Mouse (Mus musculus): ENCODE measurements around the gene Mcoln1. TPM values are rescaled to one million over a fixed set of nuclear protein-coding genes. Genes with fewer than 3 reads are reported as not detected.

Gene Mcoln1
- total RNA-seq, 1 experiment: 48.6 TPM

- TF ChIP-seq MAFK (IDR thresholded peaks at IDR 0.05; ENCODE audit: insufficient read depth, low read depth, low read length): no peak
- no peak for TF ChIP-seq CHD2 (IDR thresholded peaks at IDR 0.05; ENCODE audit: low read depth, low read length)
- TF ChIP-seq ZC3H11A (IDR thresholded peaks at IDR 0.05; ENCODE audit: borderline replicate concordance, low read depth, low read length): no peak
- no peak for TF ChIP-seq HCFC1 (IDR thresholded peaks at IDR 0.05; ENCODE audit: borderline replicate concordance, insufficient read depth, low read length)
- TF ChIP-seq ZNF384 (IDR thresholded peaks at IDR 0.05; ENCODE audit: low read depth, low read length): no peak
- no peak for DNase-seq (ENCODE audit: low read depth, low spot score)
- Histone ChIP-seq H3K9ac (ENCODE audit: insufficient read depth, low read depth, low read length, poor library complexity, severe bottlenecking) (no peak overlapping the region), H3K27ac (ENCODE audit: insufficient read depth, low read depth, low read length, poor library complexity, severe bottlenecking) (no peak overlapping the region), H3K9me3 (ENCODE audit: control insufficient read depth, insufficient read depth, low read depth, low read length) (no peaks in the 10 kb centered on the region), H3K4me3 (ENCODE audit: insufficient read depth in 1 of 2, low read depth in 1 of 2, low read length in 2 of 2, poor library complexity in 1 of 2, severe bottlenecking in 1 of 2) (peak overlapping the region; percentile 80 to 98; a peak in 3 of 4 replicates), H3K36me3 (ENCODE audit: control insufficient read depth, insufficient read depth, low read length, poor library complexity, severe bottlenecking) (no peaks in the 10 kb centered on the region), H3K4me1 (ENCODE audit: control insufficient read depth in 2 of 2, insufficient read depth in 2 of 2, low read length in 2 of 2, poor library complexity in 1 of 2) (peaks cover 6 to 7% of the 10 kb centered on the region in 2 experiments; a peak in 3 of 4 replicates)
- in situ Hi-C loops (cut with MboI; ENCODE audit: low sequenced_read_pairs in 2 of 2, unreplicated experiment in 2 of 2): no loop called here
Measured at GRCm38 (mm10) chr8:3493845-3494208, 6.4 kb upstream of the Mcoln1 start.

- Histone ChIP-seq H3K27ac (ENCODE audit: insufficient read depth, low read depth, low read length, poor library complexity, severe bottlenecking) (no peak overlapping the region), H3K9ac (ENCODE audit: insufficient read depth, low read depth, low read length, poor library complexity, severe bottlenecking) (peak overlapping the region; percentile 38)
Measured at GRCm38 (mm10) chr8:3495578-3496427, 4.5 kb upstream of the Mcoln1 start.

DNA sequence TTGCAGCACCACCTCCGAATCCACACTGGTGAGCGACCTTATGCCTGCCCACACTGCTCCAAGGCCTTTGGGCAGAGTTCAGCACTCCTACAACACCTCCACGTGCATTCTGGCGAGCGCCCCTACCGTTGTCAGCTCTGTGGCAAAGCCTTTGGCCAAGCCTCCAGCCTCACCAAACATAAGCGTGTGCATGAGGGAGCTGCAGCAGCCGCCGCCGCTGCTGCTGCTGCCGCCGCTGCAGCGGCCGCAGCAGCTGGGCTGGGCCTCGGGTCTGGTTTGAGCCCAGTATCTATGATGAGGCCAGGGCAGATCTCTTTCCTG lies 3.9 kb upstream of the Mcoln1 start:
- Histone ChIP-seq H3K36me3 (ENCODE audit: control insufficient read depth, insufficient read depth, low read length, poor library complexity, severe bottlenecking) (no peaks in the 10 kb centered on the region), H3K9ac (ENCODE audit: insufficient read depth, low read depth, low read length, poor library complexity, severe bottlenecking) (peak overlapping the region; percentile 38), H3K9me3 (ENCODE audit: control insufficient read depth, insufficient read depth, low read depth, low read length) (no peaks in the 10 kb centered on the region), H3K27ac (ENCODE audit: insufficient read depth, low read depth, low read length, poor library complexity, severe bottlenecking) (no peak overlapping the region), H3K4me1 (ENCODE audit: control insufficient read depth in 2 of 2, insufficient read depth in 2 of 2, low read length in 2 of 2, poor library complexity in 1 of 2) (peaks cover 6 to 7% of the 10 kb centered on the region in 2 experiments; a peak in 3 of 4 replicates), H3K4me3 (ENCODE audit: insufficient read depth in 1 of 2, low read depth in 1 of 2, low read length in 2 of 2, poor library complexity in 1 of 2, severe bottlenecking in 1 of 2) (peak overlapping the region; percentile 52 to 67)
- no peak for DNase-seq (ENCODE audit: low read depth, low spot score)
- in situ Hi-C loops (cut with MboI; ENCODE audit: low sequenced_read_pairs in 2 of 2, unreplicated experiment in 2 of 2): no loop called here
- TF ChIP-seq HCFC1 (IDR thresholded peaks at IDR 0.05; ENCODE audit: borderline replicate concordance, insufficient read depth, low read length) (no peak), ZNF384 (IDR thresholded peaks at IDR 0.05; ENCODE audit: low read depth, low read length) (no peak)

More at GRCm38 (mm10) chr8:3495578-3496427, 4.5 kb upstream of the Mcoln1 start:
- Histone ChIP-seq H3K4me1 (ENCODE audit: control insufficient read depth in 2 of 2, insufficient read depth in 2 of 2, low read length in 2 of 2, poor library complexity in 1 of 2) (peaks cover 6 to 7% of the 10 kb centered on the region in 2 experiments; a peak in 3 of 4 replicates), H3K9me3 (ENCODE audit: control insufficient read depth, insufficient read depth, low read depth, low read length) (no peaks in the 10 kb centered on the region), H3K4me3 (ENCODE audit: insufficient read depth in 1 of 2, low read depth in 1 of 2, low read length in 2 of 2, poor library complexity in 1 of 2, severe bottlenecking in 1 of 2) (peak overlapping the region; percentile 52 to 67), H3K36me3 (ENCODE audit: control insufficient read depth, insufficient read depth, low read length, poor library complexity, severe bottlenecking) (no peaks in the 10 kb centered on the region)
- in situ Hi-C loops (cut with MboI; ENCODE audit: low sequenced_read_pairs in 2 of 2, unreplicated experiment in 2 of 2): no loop called here
- no peak for DNase-seq (ENCODE audit: low read depth, low spot score)
- TF ChIP-seq ZC3H11A (IDR thresholded peaks at IDR 0.05; ENCODE audit: borderline replicate concordance, low read depth, low read length) (no peak), MAFK (IDR thresholded peaks at IDR 0.05; ENCODE audit: insufficient read depth, low read depth, low read length) (no peak), ZNF384 (IDR thresholded peaks at IDR 0.05; ENCODE audit: low read depth, low read length) (no peak), CHD2 (IDR thresholded peaks at IDR 0.05; ENCODE audit: low read depth, low read length) (no peak), HCFC1 (IDR thresholded peaks at IDR 0.05; ENCODE audit: borderline replicate concordance, insufficient read depth, low read length) (no peak)

DNA sequence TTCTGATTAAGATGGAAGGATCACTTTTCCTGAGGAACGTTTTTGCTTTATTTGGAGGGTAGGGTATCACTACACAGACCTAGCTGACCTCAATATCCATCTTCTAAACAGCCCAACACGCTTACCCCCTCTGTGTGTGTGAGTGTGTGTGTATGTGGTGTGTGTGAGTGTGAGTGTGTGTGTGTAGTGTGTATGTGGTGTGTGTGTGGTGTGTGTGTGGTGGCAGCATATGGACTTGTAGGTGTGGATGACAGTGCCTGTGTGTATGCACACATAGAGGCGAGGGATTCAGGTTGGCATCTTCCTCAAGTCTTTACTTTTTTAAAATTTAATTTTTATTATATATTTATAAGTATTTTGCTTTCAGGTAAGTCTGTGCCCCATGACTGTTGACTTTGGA lies 1.7 kb upstream of the Mcoln1 start:
- H3K4me1 ChIP-seq (ENCODE audit: control insufficient read depth in 2 of 2, insufficient read depth in 2 of 2, low read length in 2 of 2, poor library complexity in 1 of 2): peaks cover 3 to 7% of the 10 kb centered on the region in 2 experiments; a peak in 3 of 4 replicates
- TF ChIP-seq ZC3H11A (IDR thresholded peaks at IDR 0.05; ENCODE audit: borderline replicate concordance, low read depth, low read length) (no peak), CHD2 (IDR thresholded peaks at IDR 0.05; ENCODE audit: low read depth, low read length) (no peak)
- DNase-seq (ENCODE audit: low read depth, low spot score): no peak
- in situ Hi-C loops (cut with MboI; ENCODE audit: low sequenced_read_pairs in 2 of 2, unreplicated experiment in 2 of 2): no loop called here
- H3K27ac ChIP-seq (ENCODE audit: insufficient read depth, low read depth, low read length, poor library complexity, severe bottlenecking): no peak overlapping the region
- no peaks in the 10 kb centered on the region for H3K9me3 ChIP-seq (ENCODE audit: control insufficient read depth, insufficient read depth, low read depth, low read length)
- H3K36me3 ChIP-seq (ENCODE audit: control insufficient read depth, insufficient read depth, low read length, poor library complexity, severe bottlenecking): no peaks in the 10 kb centered on the region; the same call in 1 of the 2 replicates
- H3K4me3 ChIP-seq (ENCODE audit: insufficient read depth in 1 of 2, low read depth in 1 of 2, low read length in 2 of 2, poor library complexity in 1 of 2, severe bottlenecking in 1 of 2): no peak overlapping the region
- H3K9ac ChIP-seq (ENCODE audit: insufficient read depth, low read depth, low read length, poor library complexity, severe bottlenecking): no peak overlapping the region
